Mouse (Mus musculus): Measurements from ENCODE around the gene Tpr. TPM values are rescaled to one million over a fixed set of nuclear protein-coding genes. Genes with fewer than 3 reads are reported as not detected.

The Tpr gene
- polyA plus RNA-seq (2017; shearing (Covaris generic)), result 495 TPM

DNA sequence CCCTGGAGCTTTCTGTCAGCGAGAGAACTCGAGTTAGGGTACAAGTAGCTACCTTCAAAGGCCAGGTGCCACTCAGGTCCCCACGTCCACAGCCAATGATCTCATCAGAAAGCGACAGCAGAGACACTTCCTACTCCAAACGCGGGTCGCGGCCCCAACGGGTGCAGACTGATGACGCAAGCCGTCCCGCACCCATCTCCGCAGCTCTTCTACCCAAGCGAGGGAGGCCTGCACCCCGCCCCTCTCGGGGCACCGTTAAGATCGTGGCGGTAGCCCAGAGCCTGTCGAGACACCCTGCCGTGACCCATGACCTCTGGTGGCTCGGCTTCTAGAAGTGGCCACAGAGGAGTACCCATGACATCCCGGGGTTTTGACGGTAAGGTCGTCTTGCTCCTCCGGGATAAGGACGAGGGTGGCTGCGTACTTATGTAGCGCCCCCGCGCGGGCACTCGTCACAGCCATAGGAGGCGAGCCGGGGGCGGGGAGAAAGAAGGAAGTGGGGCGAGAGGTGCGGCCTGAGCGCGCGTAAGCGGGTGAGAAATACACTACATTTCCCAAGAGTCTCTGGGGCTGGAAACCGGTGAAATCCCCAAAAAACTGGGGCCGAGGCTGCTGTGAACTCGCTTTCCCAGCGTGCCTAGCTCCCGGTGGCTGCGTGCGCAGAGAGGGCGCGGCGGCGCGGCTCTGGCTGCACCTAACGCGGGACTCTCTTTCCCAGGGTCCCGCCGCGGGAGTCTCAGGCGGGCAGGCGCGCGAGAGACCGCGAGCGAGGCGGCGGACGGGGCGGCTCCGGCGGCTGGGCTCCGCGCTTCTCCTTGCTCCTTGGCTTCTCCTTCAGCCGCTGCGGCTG is at the start of gene Tpr, which contains the start of gene Odr4:
TSS of gene Tpr (plus strand) at position 201 of the 850 bp plus-strand sequence.
TSS of gene Odr4 (minus strand) at position 443 of the 850 bp plus-strand sequence.

DNA sequence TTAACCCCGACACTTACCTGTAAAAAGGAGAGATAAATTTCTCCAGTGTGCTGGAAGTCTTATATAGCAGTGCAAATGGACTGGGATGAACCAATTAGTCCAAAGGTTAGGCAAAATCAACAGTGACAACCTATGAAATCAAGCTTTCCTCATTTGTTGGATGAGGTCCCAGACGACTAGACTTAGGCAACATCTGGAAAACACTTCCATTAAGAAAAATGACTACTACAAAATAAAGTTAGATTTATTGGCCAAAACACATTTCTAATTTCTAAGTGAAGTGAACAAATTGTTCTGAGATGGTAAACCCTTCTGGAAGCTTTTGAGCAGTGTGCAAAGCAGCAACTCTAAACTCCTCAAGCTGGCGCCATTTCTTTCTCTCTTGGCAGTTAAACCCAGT is 73.5 kb downstream of the Tpr start, which contains the start of gene Prg4:
TSS of gene Prg4 (minus strand) at position 34 of the 400 bp plus-strand sequence.

Other genes starting within 250 kb of the Tpr start
- 0.20 TPM for gene Pdc, start 73.4 kb upstream of the Tpr start, polyA plus RNA-seq (2017; shearing (Covaris generic))
- 18.5 TPM for gene Odr4, start 242 bp downstream of the Tpr start, polyA plus RNA-seq (2017; shearing (Covaris generic))
- gene Prg4, start 73.3 kb downstream of the Tpr start, polyA plus RNA-seq (2017; shearing (Covaris generic)), result 10.9 TPM